Mouse (Mus musculus): ENCODE measurements around the gene Pomp.

Gene Pomp

GRCm38 (mm10) chr5:147860449-147861261 lies at the start of gene Pomp:
Gene Pomp, plus strand, starts transcription at chr5:147860461.
- peak; percentile 92 for DNase-seq

- peak; percentile 47 for DNase-seq
These were observed 47.8 kb upstream of the Pomp start for GRCm38 (mm10) chr5:147812255-147813040.

- no peak for DNase-seq
These were observed 45.3 kb upstream of the Pomp start for GRCm38 (mm10) chr5:147814971-147815370.

- DNase-seq, result peak; percentile 53
These were observed 44.7 kb upstream of the Pomp start for GRCm38 (mm10) chr5:147815592-147815991.

GRCm38 (mm10) chr5:147816465-147816864 lies 43.8 kb upstream of the Pomp start:
- no peak for DNase-seq

- DNase-seq, result no peak
These were observed 42.3 kb upstream of the Pomp start for GRCm38 (mm10) chr5:147817747-147818496.

- no peak for DNase-seq
These were observed 41.4 kb upstream of the Pomp start for GRCm38 (mm10) chr5:147818866-147819265.

GRCm38 (mm10) chr5:147819895-147820294 lies 40.4 kb upstream of the Pomp start:
- no peak for DNase-seq

- DNase-seq, result no peak
These were observed 36.1 kb upstream of the Pomp start for GRCm38 (mm10) chr5:147824021-147824605.

- DNase-seq, result peak; percentile 25
These were observed 34.8 kb upstream of the Pomp start for GRCm38 (mm10) chr5:147825375-147825969.

- no peak for DNase-seq
These were observed 34.2 kb upstream of the Pomp start for GRCm38 (mm10) chr5:147826091-147826490.

- DNase-seq, result no peak
These were observed 33.7 kb upstream of the Pomp start for GRCm38 (mm10) chr5:147826546-147826945.

GRCm38 (mm10) chr5:147828846-147829245 lies 31.4 kb upstream of the Pomp start:
- DNase-seq, result no peak

GRCm38 (mm10) chr5:147832842-147833241 lies 27.4 kb upstream of the Pomp start:
- DNase-seq, result no peak

- DNase-seq, result peak; percentile 27
These were observed 25.3 kb upstream of the Pomp start for GRCm38 (mm10) chr5:147834841-147835500.

GRCm38 (mm10) chr5:147839418-147839817 lies 20.8 kb upstream of the Pomp start:
- DNase-seq, result no peak

GRCm38 (mm10) chr5:147843340-147843739 lies 16.9 kb upstream of the Pomp start:
- no peak for DNase-seq

GRCm38 (mm10) chr5:147845319-147845718 lies 14.9 kb upstream of the Pomp start:
- DNase-seq, result no peak

- DNase-seq, result no peak
These were observed 12.9 kb upstream of the Pomp start for GRCm38 (mm10) chr5:147847361-147847760.

GRCm38 (mm10) chr5:147848164-147848863 lies 11.9 kb upstream of the Pomp start:
- peak; percentile 73 for DNase-seq

- peak; percentile 50 for DNase-seq
These were observed 10.1 kb upstream of the Pomp start for GRCm38 (mm10) chr5:147850194-147850593.
